Mouse (Mus musculus): ENCODE results near the gene Hs3st4. TPM values are rescaled to one million over a fixed set of nuclear protein-coding genes. Genes with fewer than 3 reads are reported as not detected.

The Hs3st4 gene
- total RNA-seq, 2 experiments from 2014 or later, result 0.07 TPM; not detected in 1

- DNase-seq, result no peak
Measured at GRCm38 (mm10) chr7:124347218-124348017, 364.7 kb downstream of the Hs3st4 start.

DNA sequence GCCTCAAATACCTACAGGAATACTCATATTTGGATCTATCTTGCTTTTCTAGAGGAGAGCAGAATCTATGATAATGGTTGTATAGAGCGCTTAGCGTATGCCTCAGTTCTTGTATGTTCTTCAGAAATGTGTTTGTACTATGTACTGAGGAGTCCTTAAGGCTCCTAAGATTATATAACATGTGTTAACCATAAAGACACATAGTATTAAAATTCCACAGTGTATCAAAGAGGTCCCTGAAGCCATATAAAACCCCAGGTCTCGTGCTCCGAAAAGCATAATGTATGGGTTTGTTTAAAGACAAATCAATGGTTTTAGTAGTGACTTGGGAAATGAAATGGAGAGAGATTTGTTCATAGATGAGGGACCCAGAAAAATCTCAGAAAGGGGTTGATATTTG, 371.4 kb downstream of the Hs3st4 start:
- no peak for DNase-seq

GRCm38 (mm10) chr7:124358068-124358467, 375.4 kb downstream of the Hs3st4 start:
- DNase-seq, result no peak

DNA sequence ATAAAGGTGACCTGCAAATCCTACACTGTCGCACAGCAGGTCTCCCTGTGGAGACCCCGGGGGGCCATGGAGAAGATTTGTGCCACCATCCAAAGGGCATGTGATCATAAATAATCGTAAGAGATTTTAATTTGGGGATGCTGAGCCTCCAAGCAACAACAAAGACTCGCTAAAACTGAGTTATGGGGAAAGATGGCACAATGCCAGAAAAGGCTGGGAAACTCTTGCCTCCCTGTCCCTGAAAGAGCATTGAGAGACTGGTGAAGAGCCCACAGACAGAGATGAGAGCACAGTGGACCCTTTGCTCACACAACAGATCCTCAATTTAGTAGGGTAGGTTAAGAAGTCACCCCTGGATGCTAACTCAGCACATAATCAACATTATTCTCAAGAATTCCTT, 377.2 kb downstream of the Hs3st4 start:
- no peak for DNase-seq

DNA sequence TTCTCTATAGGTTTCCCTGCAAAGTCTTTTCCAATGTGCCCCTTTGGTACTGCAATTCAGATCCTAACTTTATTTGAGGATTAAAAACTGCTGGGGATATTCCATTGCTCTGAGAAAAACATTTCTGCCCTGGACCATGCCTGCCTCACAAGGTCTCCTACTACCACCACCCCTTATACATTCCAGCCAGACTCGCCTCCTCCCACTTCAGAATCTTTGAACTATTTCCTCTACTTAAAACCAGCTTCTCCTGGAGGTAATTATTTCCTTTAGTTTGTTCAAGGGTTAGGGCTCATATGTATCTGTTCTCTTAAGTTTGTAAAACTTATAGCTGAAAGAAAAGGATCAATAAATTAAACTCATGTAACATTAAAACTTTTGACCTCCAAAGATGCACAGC, 389.6 kb downstream of the Hs3st4 start:
- no peak for DNase-seq

- no peak for DNase-seq
Measured at GRCm38 (mm10) chr7:124372697-124373096, 390.0 kb downstream of the Hs3st4 start.

GRCm38 (mm10) chr7:124383489-124383888, 400.8 kb downstream of the Hs3st4 start:
- DNase-seq, result peak in 1 of 2 experiments; percentile 10

DNA sequence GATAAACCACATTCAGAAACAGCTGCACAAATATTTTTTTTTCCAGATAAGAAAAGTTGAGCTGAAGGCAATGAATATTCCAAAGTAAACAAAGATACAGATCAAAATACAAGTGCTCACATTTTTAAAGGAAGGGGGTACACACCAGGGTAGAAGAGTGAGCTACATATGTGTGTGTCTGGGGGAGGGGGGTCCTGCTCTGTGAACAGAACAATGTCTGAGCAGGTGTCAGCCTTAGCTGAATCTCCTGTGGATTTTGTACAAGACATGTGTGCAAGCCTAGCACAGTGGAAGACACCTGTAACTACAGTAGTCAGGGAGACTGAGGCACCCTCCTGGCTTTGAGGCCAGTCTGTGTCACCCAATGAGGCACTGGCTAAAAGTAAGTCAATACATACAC, 416.5 kb downstream of the Hs3st4 start:
- no peak for DNase-seq

GRCm38 (mm10) chr7:124426951-124427350, 444.3 kb downstream of the Hs3st4 start:
- DNase-seq, result no peak
